Mouse (Mus musculus) heart, postnatal 36 days (tissue): Measurements from ENCODE around the gene Polr2g. TPM values are rescaled to one million over a fixed set of nuclear protein-coding genes. Genes with fewer than 3 reads are reported as not detected.

Experiments used
- DNase-seq, 2 experiments: peaks; one replicate each; pipeline ENCODE4 v3.0.0; 2021 to 2022
- intact Hi-C: fragments of 180-260 bp; cut with DNase I; formaldehyde crosslinking; loops from one replicate; pipeline ENCODE4 v1.15.1; 2025
- total RNA-seq, 2 experiments: library from RNA; stranded (reverse); gene quantifications; 2 replicates each; pipeline ENCODE4 v1.2.3; 2021

Gene Polr2g
- total RNA-seq, 2 experiments from 2014 or later: 52.3 to 59.2 TPM

DNA sequence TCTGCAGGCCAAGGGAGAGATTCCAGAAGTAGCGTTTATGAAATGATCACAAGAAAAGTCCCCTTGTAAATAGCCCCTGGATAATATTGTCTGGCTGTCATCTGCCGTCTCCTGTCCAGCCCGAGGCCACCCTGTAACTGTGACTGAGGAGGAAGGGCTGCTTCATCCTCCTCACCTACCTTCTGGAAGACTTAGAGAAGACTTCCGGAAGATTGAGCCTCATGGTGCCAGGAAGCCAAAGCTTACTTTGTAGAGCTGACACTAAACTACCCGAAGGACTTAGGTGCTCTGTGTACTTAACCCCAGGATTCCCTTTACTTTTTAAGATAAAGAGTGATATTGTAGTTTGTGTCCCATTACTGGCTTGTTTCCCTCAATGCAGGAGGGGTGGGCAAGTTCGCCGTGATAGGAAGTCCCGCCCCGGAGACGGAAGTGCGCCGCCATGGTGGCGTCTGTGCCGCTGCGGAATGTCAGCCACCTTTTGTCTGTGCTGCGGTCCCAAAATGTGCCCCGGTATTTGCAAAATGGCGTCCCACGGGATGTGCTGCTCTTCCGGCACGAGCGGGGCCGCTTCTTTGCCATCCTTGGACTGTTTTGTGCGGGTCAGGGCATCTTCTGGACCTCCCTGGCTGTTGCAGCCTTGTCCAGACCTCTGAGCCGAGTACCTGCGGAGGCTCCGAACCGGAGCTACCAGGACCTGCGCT, 27.7 kb downstream of the Polr2g start, which contains the start of gene Tmem223:
Gene Tmem223, plus strand, starts transcription at position 430 of the 704 bp plus-strand sequence.
- intact Hi-C loops: no loop called here
- DNase-seq: peak; percentile 84 to 85

DNA sequence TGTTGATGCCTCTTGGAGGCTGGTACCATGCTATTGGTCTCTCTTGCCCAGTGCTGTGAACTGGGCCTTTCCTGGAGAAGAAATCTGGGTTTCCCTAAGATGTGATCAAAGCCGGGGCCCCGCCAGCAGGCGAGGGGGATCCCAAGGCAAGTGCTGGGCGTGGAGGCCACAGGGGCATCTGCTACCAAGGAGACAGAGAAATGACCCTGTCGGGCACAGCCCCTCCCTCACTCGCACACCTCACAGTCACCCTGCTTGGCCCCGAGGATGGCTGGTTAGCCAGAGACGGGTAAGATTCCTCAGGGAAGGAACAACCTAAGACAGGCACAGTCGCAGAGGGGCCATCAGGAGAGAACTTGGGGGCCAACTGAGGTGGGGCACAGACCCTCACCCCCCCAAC, 32.8 kb downstream of the Polr2g start:
- intact Hi-C loops: no loop called here
- no peak for DNase-seq

GRCm38 (mm10) chr19:8763276-8763675, 35.1 kb downstream of the Polr2g start:
- intact Hi-C loops: no loop called here
- no peak for DNase-seq

GRCm38 (mm10) chr19:8760757-8761156, 37.6 kb downstream of the Polr2g start:
- intact Hi-C loops: no loop called here
- no peak for DNase-seq

- DNase-seq: no peak
- intact Hi-C loops: loop anchor here (5.0 kb wide), 1 partner anchor 63 kb away; the partner anchor contains the start of gene Hnrnpul2
Measured at GRCm38 (mm10) chr19:8758899-8759298, 39.5 kb downstream of the Polr2g start.

DNA sequence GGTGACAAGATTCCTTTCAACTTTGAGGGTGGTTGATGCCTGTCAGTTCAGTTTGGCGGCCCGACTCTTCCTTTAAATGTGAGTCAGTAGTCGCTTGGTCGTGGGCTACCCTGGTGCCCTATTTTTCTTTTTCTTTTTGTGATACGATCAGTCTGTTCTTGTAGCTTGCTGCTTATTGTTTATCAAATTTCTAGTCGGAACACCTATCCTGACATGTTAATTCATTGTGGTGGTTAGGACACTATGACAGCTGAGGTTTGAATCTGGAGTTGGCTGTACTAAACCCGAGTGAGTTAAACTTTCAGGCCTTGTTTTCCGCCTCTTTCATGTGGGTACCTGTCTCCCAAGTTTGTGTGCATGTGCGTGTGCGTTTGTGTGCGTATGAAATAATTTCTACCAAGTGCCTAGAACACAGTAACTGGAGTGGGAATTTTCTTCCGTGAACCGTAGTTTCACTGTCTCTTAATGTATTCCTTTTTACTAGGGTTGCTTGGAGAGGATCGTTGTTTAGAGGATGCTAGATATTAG, 40.8 kb downstream of the Polr2g start:
- intact Hi-C loops: loop anchor here (5.0 kb wide), 1 partner anchor 65 kb away; the partner anchor contains the start of gene Hnrnpul2
- DNase-seq: no peak

DNA sequence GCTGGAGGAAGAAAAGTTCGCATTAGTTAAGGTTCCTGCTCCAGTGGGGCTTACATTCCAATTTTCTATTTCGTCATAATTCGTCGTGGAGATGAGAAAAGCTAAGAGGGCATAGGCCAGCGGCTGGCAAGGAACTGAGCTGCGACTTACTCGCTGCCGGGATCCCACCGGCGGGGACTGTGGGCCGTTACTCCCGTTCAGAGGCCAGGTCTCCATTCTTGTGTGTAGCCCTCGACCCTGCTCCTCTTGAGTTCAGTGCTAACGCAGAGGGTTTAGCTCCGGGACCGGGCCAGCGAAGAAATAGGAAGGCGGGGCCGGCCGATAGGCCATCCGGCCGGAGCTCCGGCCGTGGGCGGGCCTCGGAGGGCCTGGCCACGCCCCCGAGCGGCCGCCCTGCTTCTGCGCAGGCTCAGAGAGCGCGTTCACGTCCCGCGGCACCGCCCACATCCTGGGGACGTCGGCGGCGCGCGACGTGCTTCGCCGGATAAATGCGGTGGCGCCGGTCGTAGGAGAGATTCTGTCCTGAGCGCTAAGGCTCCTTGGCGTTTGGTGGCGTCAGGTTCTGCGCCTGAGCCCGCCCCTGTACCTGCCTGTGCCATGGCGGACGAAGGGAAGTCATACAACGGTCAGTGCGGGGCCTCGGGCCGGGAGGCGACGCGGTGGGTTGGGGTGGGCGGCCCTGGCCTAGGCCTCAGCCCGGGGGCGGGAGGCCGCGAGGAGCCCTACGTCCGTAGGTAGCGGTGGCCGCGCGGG, 41.6 kb downstream of the Polr2g start, which contains the start of gene Nxf1:
Gene Nxf1, plus strand, starts transcription at position 439 of the 753 bp plus-strand sequence.
- DNase-seq: peak; percentile 92 to 93
- intact Hi-C loops: loop anchor here (5.0 kb wide), 1 partner anchor 65 kb away; the partner anchor contains the start of gene Hnrnpul2

DNA sequence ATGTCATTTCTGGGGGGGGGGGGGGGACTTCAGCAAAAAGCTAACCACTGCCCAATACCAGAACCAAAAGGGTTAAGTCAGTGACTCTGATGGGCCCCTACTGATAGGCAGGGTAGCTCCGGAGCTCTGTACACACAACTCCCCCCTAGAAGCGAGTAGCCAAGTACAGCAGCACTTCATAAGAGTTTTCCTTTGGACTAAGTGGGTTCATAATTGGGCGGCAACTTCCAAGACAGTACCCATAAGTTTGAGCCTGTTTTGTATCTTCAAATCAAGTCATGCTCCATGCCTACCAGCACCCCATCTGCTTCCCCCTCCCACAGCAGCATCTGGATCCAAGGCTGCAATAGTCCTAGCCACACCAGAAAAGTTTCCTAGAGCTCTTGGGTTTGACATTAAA, 42.7 kb downstream of the Polr2g start:
- intact Hi-C loops: loop anchor here (5.0 kb wide), 1 partner anchor 67 kb away; the partner anchor contains the start of gene Hnrnpul2
- DNase-seq: no peak

DNA sequence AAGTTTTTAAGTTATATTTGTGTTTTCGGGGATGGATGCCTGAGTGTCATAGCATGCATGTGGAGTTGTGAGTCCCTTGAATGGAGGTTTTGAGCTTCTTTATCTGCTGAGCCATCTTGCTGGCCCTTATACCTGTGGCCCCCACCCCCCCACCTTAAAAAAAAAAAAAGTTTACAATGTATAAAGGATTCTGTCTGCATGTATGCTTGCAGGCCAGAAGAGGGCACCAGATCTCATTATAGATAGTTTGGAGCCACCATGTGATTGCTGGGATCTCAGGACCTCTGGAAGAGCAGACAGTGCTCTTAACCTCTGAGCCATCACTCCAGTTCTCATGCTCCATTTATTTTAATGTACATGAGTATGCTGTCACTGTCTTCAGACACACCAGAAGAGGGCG, 51.0 kb downstream of the Polr2g start:
- intact Hi-C loops: no loop called here
- DNase-seq: no peak

GRCm38 (mm10) chr19:8745382-8745781, 53.0 kb downstream of the Polr2g start:
- DNase-seq: no peak
- intact Hi-C loops: no loop called here

Other genes with a start within 250 kb of the Polr2g start
- gene Slc22a8, start 207.3 kb downstream of the Polr2g start, total RNA-seq: not detected
- not detected for gene Slc22a6, start 180.5 kb downstream of the Polr2g start, total RNA-seq
- not detected for gene Chrm1, start 134.8 kb downstream of the Polr2g start, total RNA-seq
- gene Slc3a2, start 75.2 kb downstream of the Polr2g start, total RNA-seq: 10 to 100 TPM; 37.7 to 43.0 TPM
- gene Wdr74, start 62.8 kb downstream of the Polr2g start, total RNA-seq: 10 to 100 TPM; 22.0 to 22.4 TPM
- gene 1700092M07Rik, start 57.9 kb downstream of the Polr2g start, total RNA-seq: not detected
- gene Stx5a, start 57.2 kb downstream of the Polr2g start, total RNA-seq: 10 to 100 TPM; 28.1 to 29.8 TPM
- 10 to 100 TPM; 36.7 to 37.6 TPM for gene Nxf1, start 41.5 kb downstream of the Polr2g start, total RNA-seq
- gene Tmem223, start 27.6 kb downstream of the Polr2g start, total RNA-seq: 100 to 1,000 TPM; 114 to 117 TPM
- gene Tmem179b, start 24.1 kb downstream of the Polr2g start, total RNA-seq: 10 to 100 TPM; 16.5 to 18.0 TPM
- gene Taf6l, start 12.2 kb downstream of the Polr2g start, total RNA-seq: 1 to 10 TPM; 5.6 to 7.9 TPM
- gene Zbtb3, start 4.0 kb upstream of the Polr2g start, total RNA-seq: 1 to 10 TPM; 1.3 to 1.7 TPM
- gene Ttc9c, start 20.8 kb upstream of the Polr2g start, total RNA-seq: 10 to 100 TPM; 11.6 to 14.7 TPM
- 10 to 100 TPM; 44.6 to 49.8 TPM for gene Hnrnpul2, start 21.4 kb upstream of the Polr2g start, total RNA-seq
- gene AC129217.1, start 31.2 kb upstream of the Polr2g start, total RNA-seq: not detected
- gene Bscl2, start 38.9 kb upstream of the Polr2g start, total RNA-seq: 10 to 100 TPM; 22.0 to 25.2 TPM
- gene Gng3, start 40.6 kb upstream of the Polr2g start, total RNA-seq: not detected
- gene Lrrn4cl, start 52.2 kb upstream of the Polr2g start, total RNA-seq: 1 to 10 TPM; 4.0 to 4.9 TPM
- 100 to 1,000 TPM; 122 to 130 TPM for gene Ubxn1, start 72.9 kb upstream of the Polr2g start, total RNA-seq
- 10 to 100 TPM; 58.7 to 59.0 TPM for gene Uqcc3, start 82.3 kb upstream of the Polr2g start, total RNA-seq
- 1 to 10 TPM; 1.7 to 3.4 TPM for gene Lbhd1, start 85.2 kb upstream of the Polr2g start, total RNA-seq
- gene Gm49403, start 85.4 kb upstream of the Polr2g start, total RNA-seq: not detected
- 10 to 100 TPM; 18.7 to 20.4 TPM for gene 1810009A15Rik, start 90.3 kb upstream of the Polr2g start, total RNA-seq
- not detected for gene Gm49416, start 90.3 kb upstream of the Polr2g start, total RNA-seq
- 10 to 100 TPM; 11.5 to 13.6 TPM for gene Ints5, start 94.4 kb upstream of the Polr2g start, total RNA-seq
- gene Ganab, start 99.5 kb upstream of the Polr2g start, total RNA-seq: 10 to 100 TPM; 48.5 to 52.2 TPM
- gene B3gat3, start 121.8 kb upstream of the Polr2g start, total RNA-seq: 10 to 100 TPM; 34.5 to 37.6 TPM
- gene Rom1, start 130.8 kb upstream of the Polr2g start, total RNA-seq: 10 to 100 TPM; 19.8 to 30.2 TPM
- 10 to 100 TPM in 1 of 2 experiments, 1 to 10 TPM in 1; 9.5 to 11.0 TPM for gene Eml3, start 131.0 kb upstream of the Polr2g start, total RNA-seq
- 10 to 100 TPM; 33.2 to 38.5 TPM for gene Mta2, start 143.3 kb upstream of the Polr2g start, total RNA-seq
- 1 to 10 TPM; 8.1 to 8.9 TPM for gene Tut1, start 155.3 kb upstream of the Polr2g start, total RNA-seq
- gene Eef1g, start 168.5 kb upstream of the Polr2g start, total RNA-seq: 100 to 1,000 TPM; 246 to 250 TPM
- gene Ahnak, start 190.7 kb upstream of the Polr2g start, total RNA-seq: 100 to 1,000 TPM; 362 to 377 TPM